Mouse (Mus musculus): ENCODE measurements around the gene C1qtnf1. TPM values are rescaled to one million over a fixed set of nuclear protein-coding genes. Genes with fewer than 3 reads are reported as not detected.
A peak's percentile ranks its signal among the peaks of the same experiment; 100 is the strongest.
"Not testable (repeated sequence)": the region's sequence is repeated elsewhere in the genome, so short reads cannot be mapped to it uniquely, and the experiment has no call there.

Gene C1qtnf1
- polyA plus RNA-seq (2014; fragmentation: Nextera tagmentation; extraction: Ambion mirVana), result 2.0 and 2.3 TPM in 2 replicates

DNA sequence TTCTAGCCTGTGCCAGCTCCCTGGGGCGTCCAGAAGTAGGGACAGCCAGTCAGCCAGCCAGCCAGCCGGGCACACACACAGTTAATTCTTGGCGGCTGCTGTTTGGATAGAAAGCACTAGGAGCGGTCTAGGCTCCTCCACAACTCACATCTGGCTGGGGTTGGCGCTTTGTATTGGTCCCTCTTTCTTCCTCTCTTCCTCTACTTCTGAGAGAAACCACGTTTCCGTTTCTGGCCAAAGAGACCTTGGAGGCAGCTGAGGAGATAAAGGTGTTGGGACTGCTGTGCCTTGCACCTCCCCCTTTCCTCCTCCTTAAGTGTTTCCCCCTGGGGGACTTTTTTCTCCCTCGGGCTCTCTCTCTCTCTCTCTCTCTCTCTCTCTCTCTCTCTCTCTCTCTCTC is at the start of gene C1qtnf1:
Gene C1qtnf1 (plus strand): TSS at position 218 of the 400 bp plus-strand sequence.
- Histone ChIP-seq H3K4me2 (ENCODE audit: low read depth, low read length, severe bottlenecking) (peak within 1 kb of the TSS; percentile 37), H3K4me1 (replicated peaks; ENCODE audit: control insufficient read depth, insufficient read depth, low read length) (peaks cover 13% of the 10 kb centered on the region; the same call in 1 of the 2 replicates), H3K4me3 (ENCODE audit: low read depth, low read length) (no peak within 1 kb of the TSS), H3K9ac (ENCODE audit: low read length) (peak within 1 kb of the TSS; percentile 20; the same call in 1 of the 2 replicates), H3K36me3 (ENCODE audit: control insufficient read depth, insufficient read depth, low read length) (no peaks in the 10 kb centered on the region), H3K9me3 (ENCODE audit: control insufficient read depth, low read length) (no peaks in the 10 kb centered on the region), H3K27me3 (ENCODE audit: control insufficient read depth, insufficient read depth, low read length) (0 out of 2 replicates have a peak, but pooled peaks cover 2% of the 10 kb centered on the region), H3K27ac (ENCODE audit: low read depth, low read length) (no peak within 1 kb of the TSS)
- WGBS, result 2% methylated on average over 8 of the region's 8 CpGs
- no peak for ATAC-seq (replicated peaks; ENCODE audit: low FRiP score)
- no peak for DNase-seq (ENCODE audit: low spot score)

GRCm38 (mm10) chr11:118378656-118379055 is 49.3 kb upstream of the C1qtnf1 start:
- WGBS, result 82% methylated on average over 6 of the region's 6 CpGs

DNA sequence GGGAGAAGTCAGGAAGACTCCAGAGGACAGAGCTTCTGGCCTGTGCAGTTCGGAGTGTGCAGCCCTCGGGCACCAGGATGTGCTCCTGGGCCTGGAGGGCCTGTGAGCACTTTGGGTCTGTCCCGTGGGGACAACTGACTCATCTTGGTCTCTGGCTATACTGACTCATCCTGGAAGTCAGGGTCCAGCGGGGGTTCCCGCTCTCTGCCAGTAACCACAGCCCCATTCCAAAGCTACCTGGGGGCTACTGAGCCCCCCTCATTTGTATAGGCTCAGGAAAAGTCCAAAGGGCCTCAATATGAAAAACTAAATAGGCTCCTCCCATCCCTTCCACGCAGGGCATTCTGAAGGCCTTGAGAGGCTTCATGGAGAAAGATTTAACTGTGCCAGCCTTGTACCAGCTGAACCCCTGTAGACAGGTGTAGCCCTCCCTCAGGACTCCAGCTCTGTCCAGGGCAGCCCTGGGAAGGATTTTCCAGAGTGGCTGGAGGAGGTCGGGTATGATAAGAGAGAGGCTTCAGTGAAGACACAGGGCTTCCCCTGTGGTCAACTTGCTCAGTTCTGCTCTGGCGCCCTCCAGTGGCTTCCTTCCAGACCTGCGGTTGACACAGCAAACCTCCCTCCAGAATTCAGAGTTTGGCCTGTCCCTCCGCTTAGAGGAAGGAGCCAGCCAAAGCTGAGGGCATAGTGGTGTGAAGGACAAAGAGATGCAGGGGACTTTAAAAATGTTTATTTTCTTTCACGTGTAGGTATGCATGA is 48.6 kb upstream of the C1qtnf1 start:
- no peak overlapping the region for H3K27ac ChIP-seq (ENCODE audit: low read depth, low read length)
- H3K36me3 ChIP-seq (ENCODE audit: control insufficient read depth, insufficient read depth, low read length), result no peaks in the 10 kb centered on the region
- 44% methylated on average over 11 of the region's 11 CpGs for WGBS
- peak overlapping the region; percentile 32; the same call in 1 of the 2 replicates for H3K9ac ChIP-seq (ENCODE audit: low read length)
- H3K4me1 ChIP-seq (replicated peaks; ENCODE audit: control insufficient read depth, insufficient read depth, low read length), result no peaks in the 10 kb centered on the region
- no peaks in the 10 kb centered on the region for H3K27me3 ChIP-seq (ENCODE audit: control insufficient read depth, insufficient read depth, low read length)
- no peaks in the 10 kb centered on the region for H3K9me3 ChIP-seq (ENCODE audit: control insufficient read depth, low read length)
- DNase-seq (ENCODE audit: low spot score), result peak; percentile 87
- no peak overlapping the region for H3K4me2 ChIP-seq (ENCODE audit: low read depth, low read length, severe bottlenecking)
- H3K4me3 ChIP-seq (ENCODE audit: low read depth, low read length), result no peak overlapping the region
- ATAC-seq (replicated peaks; ENCODE audit: low FRiP score), result no peak

More at GRCm38 (mm10) chr11:118378656-118379055, 49.3 kb upstream of the C1qtnf1 start:
- ATAC-seq (replicated peaks; ENCODE audit: low FRiP score) (no peak), DNase-seq (ENCODE audit: low spot score) (no peak)
- no peak overlapping the region for H3K27ac ChIP-seq (ENCODE audit: low read depth, low read length)
- H3K9ac ChIP-seq (ENCODE audit: low read length), result no peak overlapping the region
- no peak overlapping the region for H3K4me3 ChIP-seq (ENCODE audit: low read depth, low read length)
- no peaks in the 10 kb centered on the region for H3K36me3 ChIP-seq (ENCODE audit: control insufficient read depth, insufficient read depth, low read length)
- no peaks in the 10 kb centered on the region for H3K4me1 ChIP-seq (replicated peaks; ENCODE audit: control insufficient read depth, insufficient read depth, low read length)
- no peak overlapping the region for H3K4me2 ChIP-seq (ENCODE audit: low read depth, low read length, severe bottlenecking)
- no peaks in the 10 kb centered on the region for H3K27me3 ChIP-seq (ENCODE audit: control insufficient read depth, insufficient read depth, low read length)
- no peaks in the 10 kb centered on the region for H3K9me3 ChIP-seq (ENCODE audit: control insufficient read depth, low read length)

- not testable (repeated sequence) for H3K4me3 ChIP-seq (ENCODE audit: low read depth, low read length); H3K9me3 ChIP-seq (ENCODE audit: control insufficient read depth, low read length); DNase-seq (ENCODE audit: low spot score); H3K4me2 ChIP-seq (ENCODE audit: low read depth, low read length, severe bottlenecking); H3K27ac ChIP-seq (ENCODE audit: low read depth, low read length); H3K27me3 ChIP-seq (ENCODE audit: control insufficient read depth, insufficient read depth, low read length); ATAC-seq (replicated peaks; ENCODE audit: low FRiP score); H3K36me3 ChIP-seq (ENCODE audit: control insufficient read depth, insufficient read depth, low read length); H3K9ac ChIP-seq (ENCODE audit: low read length); H3K4me1 ChIP-seq (replicated peaks; ENCODE audit: control insufficient read depth, insufficient read depth, low read length)
- 93% methylated on average over 13 of the region's 13 CpGs for WGBS
These were observed 40.2 kb upstream of the C1qtnf1 start for GRCm38 (mm10) chr11:118387816-118388215.

DNA sequence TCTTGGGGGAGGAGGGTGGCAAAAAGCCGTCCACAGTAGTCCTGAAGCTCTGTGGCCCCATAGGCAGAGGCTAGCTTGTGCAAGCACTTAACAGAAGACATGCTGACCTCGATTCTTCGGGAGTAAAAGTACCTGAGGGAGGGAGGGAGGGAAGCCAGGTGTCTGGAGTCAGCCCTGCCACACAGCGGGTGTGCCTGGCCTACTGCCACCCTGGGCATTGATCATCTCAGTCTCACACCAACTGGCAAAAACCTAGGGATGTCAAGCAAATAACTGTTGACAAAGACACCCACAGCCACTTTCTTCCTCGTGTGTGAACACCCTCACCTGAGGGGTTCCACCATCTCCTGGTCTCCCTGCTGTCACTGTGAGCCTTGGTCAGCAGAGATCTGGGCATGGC is 34.0 kb upstream of the C1qtnf1 start:
- no peak for DNase-seq (ENCODE audit: low spot score)
- 80% methylated on average over 5 of the region's 5 CpGs for WGBS
- no peak overlapping the region for H3K4me2 ChIP-seq (ENCODE audit: low read depth, low read length, severe bottlenecking)
- H3K4me1 ChIP-seq (replicated peaks; ENCODE audit: control insufficient read depth, insufficient read depth, low read length), result no peaks in the 10 kb centered on the region; the same call in 1 of the 2 replicates
- ATAC-seq (replicated peaks; ENCODE audit: low FRiP score), result no peak
- H3K27me3 ChIP-seq (ENCODE audit: control insufficient read depth, insufficient read depth, low read length), result no peaks in the 10 kb centered on the region
- H3K4me3 ChIP-seq (ENCODE audit: low read depth, low read length), result no peak overlapping the region
- no peaks in the 10 kb centered on the region for H3K9me3 ChIP-seq (ENCODE audit: control insufficient read depth, low read length)
- H3K9ac ChIP-seq (ENCODE audit: low read length), result no peak overlapping the region
- no peaks in the 10 kb centered on the region for H3K36me3 ChIP-seq (ENCODE audit: control insufficient read depth, insufficient read depth, low read length)
- no peak overlapping the region for H3K27ac ChIP-seq (ENCODE audit: low read depth, low read length)

DNA sequence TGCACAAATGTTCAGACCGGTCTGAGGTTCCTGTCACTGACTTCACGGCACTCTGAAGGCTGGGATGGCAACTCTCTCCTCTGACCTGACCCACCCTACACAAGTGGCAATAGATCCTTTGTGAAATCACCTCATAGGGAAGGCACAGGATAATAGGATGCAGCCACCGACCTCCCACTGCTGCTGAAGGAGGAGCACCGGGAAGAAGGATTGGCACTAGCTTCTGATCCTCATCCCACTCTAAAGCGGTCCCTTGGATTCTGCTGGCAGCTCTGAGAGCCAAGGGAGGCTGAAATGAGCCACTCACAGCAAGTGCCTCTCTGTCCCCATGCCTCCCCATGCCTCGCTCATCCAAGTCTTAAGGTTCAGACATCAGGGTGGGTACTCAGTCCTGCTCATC is 33.5 kb upstream of the C1qtnf1 start:
- H3K9me3 ChIP-seq (ENCODE audit: control insufficient read depth, low read length), result no peaks in the 10 kb centered on the region

DNA sequence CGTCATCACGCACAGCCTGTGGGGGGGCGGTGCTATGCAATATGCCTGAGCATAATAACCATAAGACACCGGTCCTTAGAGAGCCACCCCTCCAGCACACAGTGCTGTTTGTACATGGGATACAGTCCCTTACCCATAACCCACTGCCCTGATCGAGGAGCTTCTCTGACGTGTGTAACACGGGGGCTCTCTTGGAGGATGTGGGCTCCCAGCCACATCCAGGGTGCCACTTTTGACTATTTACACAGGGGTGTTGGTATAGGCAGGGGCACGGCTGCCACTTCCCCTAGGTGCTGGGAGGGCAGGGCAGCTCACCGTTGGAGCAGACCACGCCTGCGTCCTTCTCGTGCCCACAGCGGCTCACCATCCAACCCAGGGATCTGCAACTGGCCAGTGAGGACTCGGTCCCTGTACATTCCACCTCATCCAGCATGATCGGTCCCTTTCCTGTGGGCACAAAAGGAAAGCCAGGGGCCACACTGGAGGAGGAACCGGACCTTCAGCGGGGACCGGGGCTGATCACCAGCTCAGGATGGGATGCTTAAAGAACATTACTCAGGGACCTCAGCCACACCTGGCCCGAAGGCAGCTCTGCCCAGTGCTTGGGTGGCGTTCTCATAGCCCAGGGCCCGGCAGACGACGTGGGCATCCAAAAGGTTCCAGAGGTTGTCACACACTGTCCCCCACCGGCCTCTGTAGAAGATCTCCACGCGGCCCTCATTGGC is 30.0 kb upstream of the C1qtnf1 start:
- Histone ChIP-seq H3K4me1 (replicated peaks; ENCODE audit: control insufficient read depth, insufficient read depth, low read length) (no peaks in the 10 kb centered on the region; the same call in 1 of the 2 replicates), H3K36me3 (ENCODE audit: control insufficient read depth, insufficient read depth, low read length) (no peaks in the 10 kb centered on the region), H3K9ac (ENCODE audit: low read length) (no peak overlapping the region), H3K4me2 (ENCODE audit: low read depth, low read length, severe bottlenecking) (no peak overlapping the region), H3K27ac (ENCODE audit: low read depth, low read length) (no peak overlapping the region), H3K9me3 (ENCODE audit: control insufficient read depth, low read length) (no peaks in the 10 kb centered on the region), H3K27me3 (ENCODE audit: control insufficient read depth, insufficient read depth, low read length) (no peaks in the 10 kb centered on the region), H3K4me3 (ENCODE audit: low read depth, low read length) (no peak overlapping the region)
- no peak for ATAC-seq (replicated peaks; ENCODE audit: low FRiP score)
- 93% methylated on average over 26 of the region's 26 CpGs for WGBS
- DNase-seq (ENCODE audit: low spot score), result no peak

More for the DNA sequence above, 33.5 kb upstream of the C1qtnf1 start:
- no peak overlapping the region for H3K9ac ChIP-seq (ENCODE audit: low read length)
- H3K4me3 ChIP-seq (ENCODE audit: low read depth, low read length), result no peak overlapping the region
- no peaks in the 10 kb centered on the region for H3K36me3 ChIP-seq (ENCODE audit: control insufficient read depth, insufficient read depth, low read length)
- no peak for ATAC-seq (replicated peaks; ENCODE audit: low FRiP score)
- 72% methylated on average over 6 of the region's 6 CpGs for WGBS
- DNase-seq (ENCODE audit: low spot score), result no peak
- H3K4me1 ChIP-seq (replicated peaks; ENCODE audit: control insufficient read depth, insufficient read depth, low read length), result no peaks in the 10 kb centered on the region; the same call in 1 of the 2 replicates
- H3K27ac ChIP-seq (ENCODE audit: low read depth, low read length), result no peak overlapping the region
- H3K27me3 ChIP-seq (ENCODE audit: control insufficient read depth, insufficient read depth, low read length), result no peaks in the 10 kb centered on the region
- H3K4me2 ChIP-seq (ENCODE audit: low read depth, low read length, severe bottlenecking), result no peak overlapping the region

- no peaks in the 10 kb centered on the region; the same call in 1 of the 2 replicates for H3K4me1 ChIP-seq (replicated peaks; ENCODE audit: control insufficient read depth, insufficient read depth, low read length)
- H3K4me3 ChIP-seq (ENCODE audit: low read depth, low read length), result no peak overlapping the region
- no peak overlapping the region for H3K27ac ChIP-seq (ENCODE audit: low read depth, low read length)
- no peaks in the 10 kb centered on the region for H3K36me3 ChIP-seq (ENCODE audit: control insufficient read depth, insufficient read depth, low read length)
- DNase-seq (ENCODE audit: low spot score) (no peak), ATAC-seq (replicated peaks; ENCODE audit: low FRiP score) (no peak)
- WGBS, result 75% methylated on average over 5 of the region's 5 CpGs
- no peak overlapping the region for H3K4me2 ChIP-seq (ENCODE audit: low read depth, low read length, severe bottlenecking)
- H3K9me3 ChIP-seq (ENCODE audit: control insufficient read depth, low read length), result no peaks in the 10 kb centered on the region
- H3K27me3 ChIP-seq (ENCODE audit: control insufficient read depth, insufficient read depth, low read length), result no peaks in the 10 kb centered on the region
- H3K9ac ChIP-seq (ENCODE audit: low read length), result no peak overlapping the region
These were observed 28.0 kb upstream of the C1qtnf1 start for GRCm38 (mm10) chr11:118399891-118400565.

Measured in forebrain, embryonic 11.5 days (tissue).